Mouse (Mus musculus) ovary, postnatal 10 days (tissue): ENCODE measurements at regions not wholly inside any gene's neighbourhood (a gene's known extent, or its start where the extent isn't known, plus 50 kb on each side); places are given as distances from the start of the nearest gene placed in this dataset.

Experiments
- DNase-seq: peaks from one replicate; pipeline ENCODE4 v3.0.0; 2022; ENCODE audit warnings: low spot score

- DNase-seq: no peak
Observed at GRCm38 (mm10) chr2:117399487-117399886, 56.7 kb upstream of the Rasgrp1 start.

GRCm38 (mm10) chr2:117403425-117404175 lies 60.8 kb upstream of the Rasgrp1 start:
- no peak for DNase-seq

GRCm38 (mm10) chr2:117405453-117405852 lies 62.7 kb upstream of the Rasgrp1 start:
- DNase-seq: no peak

GRCm38 (mm10) chr2:117408241-117408640 lies 65.4 kb upstream of the Rasgrp1 start:
- no peak for DNase-seq

GRCm38 (mm10) chr2:117412045-117412606 lies 69.3 kb upstream of the Rasgrp1 start:
- DNase-seq: no peak

- DNase-seq: no peak
Observed at GRCm38 (mm10) chr2:117417229-117417970, 74.6 kb upstream of the Rasgrp1 start.

GRCm38 (mm10) chr2:117418121-117418615 lies 75.4 kb upstream of the Rasgrp1 start:
- no peak for DNase-seq

- DNase-seq: no peak
Observed at GRCm38 (mm10) chr2:117418711-117419110, 75.9 kb upstream of the Rasgrp1 start.

- no peak for DNase-seq
Observed at GRCm38 (mm10) chr2:117421376-117421775, 78.6 kb upstream of the Rasgrp1 start.

GRCm38 (mm10) chr2:117422756-117423155 lies 80.0 kb upstream of the Rasgrp1 start:
- DNase-seq: no peak

GRCm38 (mm10) chr2:117429205-117429604 lies 86.4 kb upstream of the Rasgrp1 start:
- no peak for DNase-seq

- no peak for DNase-seq
Observed at GRCm38 (mm10) chr2:117432010-117432409, 89.2 kb upstream of the Rasgrp1 start.

- DNase-seq: no peak
Observed at GRCm38 (mm10) chr2:117432923-117433322, 90.1 kb upstream of the Rasgrp1 start.

GRCm38 (mm10) chr2:117433482-117433881 lies 90.7 kb upstream of the Rasgrp1 start:
- no peak for DNase-seq

GRCm38 (mm10) chr2:117438079-117438478 lies 95.3 kb upstream of the Rasgrp1 start:
- no peak for DNase-seq

- DNase-seq: peak; percentile 38
Observed at GRCm38 (mm10) chr2:117438586-117439371, 96.0 kb upstream of the Rasgrp1 start.

- DNase-seq: no peak
Observed at GRCm38 (mm10) chr2:117439372-117440183, 96.8 kb upstream of the Rasgrp1 start.

GRCm38 (mm10) chr2:117440801-117441281 lies 98.0 kb upstream of the Rasgrp1 start:
- DNase-seq: no peak

- no peak for DNase-seq
Observed at GRCm38 (mm10) chr2:117442862-117443261, 100.1 kb upstream of the Rasgrp1 start.

- no peak for DNase-seq
Observed at GRCm38 (mm10) chr2:117444671-117445070, 101.9 kb upstream of the Rasgrp1 start.

- no peak for DNase-seq
Observed at GRCm38 (mm10) chr2:117446876-117447275, 104.1 kb upstream of the Rasgrp1 start.
